Mouse (Mus musculus) granulocyte monocyte progenitor cell, adult 5-6 weeks (primary cell): ENCODE measurements around the gene Evi5l. TPM values are rescaled to one million over a fixed set of nuclear protein-coding genes. Genes with fewer than 3 reads are reported as not detected.

Source experiments
- ATAC-seq: replicated peaks from 2 replicates; pipeline ENCODE4 v1.8.0; 2016; ENCODE audit warnings: mild to moderate bottlenecking, moderate TSS enrichment, inconsistent platforms; ENCODE audit not compliant: poor library complexity, severe bottlenecking
- total RNA-seq, 2 experiments: library from RNA; stranded (forward) in 1 of 2; stranded (reverse) in 1 of 2; fragments of 200-712, 200-1000 nt in 1 of 2; fragments of >200 nt in 1 of 2; fragmentation: Nextera tagmentation in 1 of 2; gene quantifications; 2 replicates each; pipeline ENCODE4 v1.2.3; 2014 to 2017

Evi5l gene
- total RNA-seq, 2 experiments from 2014 or later, result 9.4 to 10.5 TPM

DNA sequence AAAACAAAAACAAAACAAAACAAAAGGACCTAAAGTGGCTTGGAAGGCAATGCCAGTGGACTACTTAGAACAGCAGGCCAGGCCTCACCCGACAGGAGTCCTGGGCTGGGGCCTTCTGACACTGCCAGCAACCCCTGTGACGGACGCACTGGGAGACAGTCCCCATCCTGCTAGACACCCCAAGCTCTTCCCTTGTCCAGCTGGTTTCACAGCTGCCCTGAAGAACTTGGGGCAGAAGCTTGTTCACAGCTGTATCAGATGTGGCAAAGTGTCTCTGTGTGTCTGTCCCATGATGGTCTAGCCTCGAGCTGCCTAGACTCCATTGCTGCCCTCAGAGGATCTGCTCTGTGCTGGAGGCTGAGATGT, 93.4 kb downstream of the Evi5l start:
- no peak for ATAC-seq

Other genes starting within 250 kb of the Evi5l start
- gene Cd209b, start 239.7 kb upstream of the Evi5l start, total RNA-seq (2014; fragmentation: Nextera tagmentation), result not detected in 2 replicates
- not detected in 2 replicates for gene Cd209b, start 239.7 kb upstream of the Evi5l start, total RNA-seq (2017)
- gene Cd209c, start 211.8 kb upstream of the Evi5l start, total RNA-seq (2014; fragmentation: Nextera tagmentation), result not detected in 2 replicates
- not detected in 2 replicates for gene Cd209c, start 211.8 kb upstream of the Evi5l start, total RNA-seq (2017)
- 0.64 TPM in 1 of 2 replicates, not detected in the other for gene Cd209f, start 60.7 kb upstream of the Evi5l start, total RNA-seq (2014; fragmentation: Nextera tagmentation)
- gene Cd209f, start 60.7 kb upstream of the Evi5l start, total RNA-seq (2017), result not detected in 2 replicates
- gene Cd209g, start 32.5 kb upstream of the Evi5l start, total RNA-seq (2014; fragmentation: Nextera tagmentation), result not detected in 2 replicates
- not detected in 2 replicates for gene Cd209g, start 32.5 kb upstream of the Evi5l start, total RNA-seq (2017)
- 0.68 and 0.80 TPM in 2 replicates for gene Prr36, start 50.9 kb downstream of the Evi5l start, total RNA-seq (2014; fragmentation: Nextera tagmentation)
- gene Prr36, start 50.9 kb downstream of the Evi5l start, total RNA-seq (2017), result under 0.01 TPM in 1 of 2 replicates, not detected in the other
- not detected in 2 replicates for gene Lrrc8e, start 60.3 kb downstream of the Evi5l start, total RNA-seq (2014; fragmentation: Nextera tagmentation)
- not detected in 2 replicates for gene Lrrc8e, start 60.3 kb downstream of the Evi5l start, total RNA-seq (2017)
- gene Map2k7, start 72.2 kb downstream of the Evi5l start, total RNA-seq (2014; fragmentation: Nextera tagmentation), result 29.7 and 44.6 TPM in 2 replicates
- gene Map2k7, start 72.2 kb downstream of the Evi5l start, total RNA-seq (2017), result 21.5 and 34.3 TPM in 2 replicates
- gene Gm49320, start 72.3 kb downstream of the Evi5l start, total RNA-seq (2014; fragmentation: Nextera tagmentation), result 1.1 TPM in 1 of 2 replicates, not detected in the other
- gene Gm49320, start 72.3 kb downstream of the Evi5l start, total RNA-seq (2017), result 0.52 TPM in 1 of 2 replicates, not detected in the other
- gene Tgfbr3l, start 81.6 kb downstream of the Evi5l start, total RNA-seq (2014; fragmentation: Nextera tagmentation), result 13.1 and 17.0 TPM in 2 replicates
- 2.4 and 2.8 TPM in 2 replicates for gene Tgfbr3l, start 81.6 kb downstream of the Evi5l start, total RNA-seq (2017)
- gene Snapc2, start 86.5 kb downstream of the Evi5l start, total RNA-seq (2014; fragmentation: Nextera tagmentation), result 14.4 and 14.5 TPM in 2 replicates
- 12.5 and 14.5 TPM in 2 replicates for gene Snapc2, start 86.5 kb downstream of the Evi5l start, total RNA-seq (2017)
- gene Ctxn1, start 92.7 kb downstream of the Evi5l start, total RNA-seq (2014; fragmentation: Nextera tagmentation), result 3.8 and 3.9 TPM in 2 replicates
- 0.60 TPM in 1 of 2 replicates, not detected in the other for gene Ctxn1, start 92.7 kb downstream of the Evi5l start, total RNA-seq (2017)
- gene Timm44, start 109.3 kb downstream of the Evi5l start, total RNA-seq (2014; fragmentation: Nextera tagmentation), result 72.1 and 74.5 TPM in 2 replicates
- 113 and 128 TPM in 2 replicates for gene Timm44, start 109.3 kb downstream of the Evi5l start, total RNA-seq (2017)
- 16.9 and 23.2 TPM in 2 replicates for gene Ccl25, start 158.6 kb downstream of the Evi5l start, total RNA-seq (2014; fragmentation: Nextera tagmentation)
- 5.1 and 16.7 TPM in 2 replicates for gene Ccl25, start 158.6 kb downstream of the Evi5l start, total RNA-seq (2017)
- gene Elavl1, start 158.8 kb downstream of the Evi5l start, total RNA-seq (2014; fragmentation: Nextera tagmentation), result 99.5 and 118 TPM in 2 replicates
- gene Elavl1, start 158.8 kb downstream of the Evi5l start, total RNA-seq (2017), result 92.6 and 107 TPM in 2 replicates